Mouse (Mus musculus) C2C12 (cell line): Measurements from ENCODE around the gene Ncam1. TPM values are rescaled to one million over a fixed set of nuclear protein-coding genes. Genes with fewer than 3 reads are reported as not detected.
A peak's percentile ranks its signal among the peaks of the same experiment; 100 is the strongest.

Experiments used
- H3K27me3 ChIP-seq: one replicate; pipeline ENCODE4 v1.6.1; 2011; ENCODE audit not compliant: control insufficient read depth, insufficient read depth, insufficient read length
- H3K36me3 ChIP-seq: one replicate; pipeline ENCODE4 v1.6.1; 2011; ENCODE audit not compliant: control insufficient read depth, insufficient read depth
- H3K4me3 ChIP-seq: one replicate; pipeline ENCODE4 v1.5.1; 2011; ENCODE audit warnings: mild to moderate bottlenecking, control low read depth; ENCODE audit not compliant: poor library complexity, insufficient read depth, severe bottlenecking
- H3K79me2 ChIP-seq: one replicate; pipeline ENCODE4 v1.6.1; 2011; ENCODE audit not compliant: control insufficient read depth, insufficient read depth
- H3K79me3 ChIP-seq: one replicate; pipeline ENCODE4 v1.6.1; 2011; ENCODE audit warnings: low read depth, control low read depth
- H3ac ChIP-seq: one replicate; pipeline ENCODE3; 2011; ENCODE audit warnings: low read depth; ENCODE audit not compliant: control insufficient read depth, insufficient read length
- CEBPB ChIP-seq: IDR thresholded peaks from one replicate; pipeline ENCODE4 v1.6.1; 2011; ENCODE audit warnings: low read depth, mild to moderate bottlenecking, control low read depth, moderate library complexity
- CTCF ChIP-seq: IDR thresholded peaks from one replicate; pipeline ENCODE4 v1.5.1; 2011; ENCODE audit not compliant: control insufficient read depth, insufficient read depth, insufficient read length
- FOSL1 ChIP-seq: IDR thresholded peaks from one replicate; pipeline ENCODE4 v1.8.0; 2011; ENCODE audit warnings: mild to moderate bottlenecking, low read length; ENCODE audit not compliant: poor library complexity, insufficient read depth, severe bottlenecking
- MAX ChIP-seq: IDR thresholded peaks from one replicate; pipeline ENCODE4 v1.6.1; 2011; ENCODE audit warnings: mild to moderate bottlenecking, control low read depth
- MYOD1 ChIP-seq: IDR thresholded peaks from one replicate; pipeline ENCODE4 v1.6.1; 2011; ENCODE audit warnings: low read depth; ENCODE audit not compliant: control insufficient read depth, insufficient read length
- MYOG ChIP-seq: IDR thresholded peaks from one replicate; pipeline ENCODE4 v1.6.1; 2011; ENCODE audit not compliant: control insufficient read depth, insufficient read length; ENCODE audit errors: extremely low read depth
- USF1 ChIP-seq: IDR thresholded peaks from one replicate; pipeline ENCODE4 v1.6.1; 2011; ENCODE audit warnings: low read depth, mild to moderate bottlenecking, control low read depth, moderate library complexity
- polyA plus RNA-seq: library from polyadenylated mRNA; unstranded; fragments of >200 nt; fragmentation: generic; extraction: Trizol; gene quantifications from one replicate; pipeline ENCODE4 v1.2.1, GENCODE M21; 2012; ENCODE audit warnings: missing spikeins

The Ncam1 gene
- polyA plus RNA-seq, 1 experiment = 41.5 TPM

GRCm38 (mm10) chr9:49667066-49667465 lies 131.7 kb downstream of the Ncam1 start:
- no peak for TF ChIP-seq MAX
- no peak for TF ChIP-seq CTCF
- TF ChIP-seq FOSL1 = no peak
- no peak for TF ChIP-seq CEBPB
- TF ChIP-seq MYOG = no peak
- no peak for TF ChIP-seq MYOD1
- TF ChIP-seq USF1 = no peak
- H3K27me3 ChIP-seq = no peaks in the 10 kb centered on the region
- H3K79me2 ChIP-seq = peaks cover 4% of the 10 kb centered on the region
- H3ac ChIP-seq = no peak overlapping the region
- H3K4me3 ChIP-seq = no peak overlapping the region
- peaks cover 1% of the 10 kb centered on the region for H3K79me3 ChIP-seq
- no peaks in the 10 kb centered on the region for H3K36me3 ChIP-seq

GRCm38 (mm10) chr9:49665361-49665760 lies 133.4 kb downstream of the Ncam1 start:
- no peaks in the 10 kb centered on the region for H3K36me3 ChIP-seq
- TF ChIP-seq FOSL1 (no peak), MYOD1 (no peak), CTCF (no peak), CEBPB (no peak), USF1 (no peak), MAX (no peak), MYOG (no peak)
- H3K4me3 ChIP-seq = no peak overlapping the region
- H3ac ChIP-seq = no peak overlapping the region
- peaks cover 9% of the 10 kb centered on the region for H3K79me2 ChIP-seq
- no peaks in the 10 kb centered on the region for H3K27me3 ChIP-seq
- peaks cover 1% of the 10 kb centered on the region for H3K79me3 ChIP-seq

GRCm38 (mm10) chr9:49663927-49664320 lies 134.8 kb downstream of the Ncam1 start:
- Histone ChIP-seq H3K4me3 (no peak overlapping the region), H3K79me2 (peaks cover 13% of the 10 kb centered on the region), H3K36me3 (no peaks in the 10 kb centered on the region), H3K79me3 (peaks cover 3% of the 10 kb centered on the region), H3ac (no peak overlapping the region), H3K27me3 (no peaks in the 10 kb centered on the region)
- TF ChIP-seq CTCF (no peak), FOSL1 (no peak), MYOD1 (no peak), MAX (no peak), MYOG (no peak), USF1 (no peak)

- H3K79me2 ChIP-seq = peaks cover 13% of the 10 kb centered on the region
- no peaks in the 10 kb centered on the region for H3K36me3 ChIP-seq
- H3K27me3 ChIP-seq = no peaks in the 10 kb centered on the region
- peaks cover 1% of the 10 kb centered on the region for H3K79me3 ChIP-seq
- no peak overlapping the region for H3ac ChIP-seq
- H3K4me3 ChIP-seq = no peak overlapping the region
- TF ChIP-seq CEBPB = no peak
- TF ChIP-seq USF1 = peak; percentile 96
- no peak for TF ChIP-seq FOSL1
- TF ChIP-seq CTCF = no peak
- TF ChIP-seq MAX = no peak
- peak; percentile 87 for TF ChIP-seq MYOD1
- TF ChIP-seq MYOG = no peak
Measured at GRCm38 (mm10) chr9:49662958-49663926, 135.5 kb downstream of the Ncam1 start.

GRCm38 (mm10) chr9:49661480-49661879 lies 137.2 kb downstream of the Ncam1 start:
- no peaks in the 10 kb centered on the region for H3K27me3 ChIP-seq
- peaks cover 13% of the 10 kb centered on the region for H3K79me2 ChIP-seq
- no peak for TF ChIP-seq CEBPB
- no peak for TF ChIP-seq USF1
- TF ChIP-seq MYOD1 = no peak
- no peak for TF ChIP-seq CTCF
- TF ChIP-seq MAX = no peak
- no peak for TF ChIP-seq MYOG
- no peak for TF ChIP-seq FOSL1
- H3K79me3 ChIP-seq = peaks cover 1% of the 10 kb centered on the region
- peaks cover 4% of the 10 kb centered on the region for H3K36me3 ChIP-seq
- H3ac ChIP-seq = no peak overlapping the region
- H3K4me3 ChIP-seq = no peak overlapping the region
